Mouse (Mus musculus) brown adipose tissue, adult 24 weeks (tissue): ENCODE results near the gene Cbx1. TPM values are rescaled to one million over a fixed set of nuclear protein-coding genes. Genes with fewer than 3 reads are reported as not detected.
"Not testable (repeated sequence)": the region's sequence is repeated elsewhere in the genome, so short reads cannot be mapped to it uniquely, and the experiment has no call there.

Source experiments
- H3K27ac ChIP-seq: fragments of 200-500 bp; replicated peaks from 2 replicates; pipeline ENCODE4 v1.5.1; 2012; ENCODE audit warnings: low read depth, mild to moderate bottlenecking, low read length
- H3K4me1 ChIP-seq: fragments of 200-500 bp; 2 replicates; pipeline ENCODE4 v1.6.1; 2012; ENCODE audit warnings: low read length, mixed read lengths; ENCODE audit not compliant: control insufficient read depth, insufficient read depth, insufficient read length
- H3K4me3 ChIP-seq: fragments of 200-500 bp; 2 replicates; pipeline ENCODE4 v1.5.1; 2012; ENCODE audit warnings: low read depth, mild to moderate bottlenecking, low read length, moderate library complexity; ENCODE audit not compliant: insufficient read depth
- polyA plus RNA-seq: library from polyadenylated mRNA; stranded (reverse); fragments of >200 nt; gene quantifications from 2 replicates; pipeline ENCODE4 v1.2.4, GENCODE M21; 2012; ENCODE audit not compliant: missing spikeins, insufficient read depth, insufficient read length

Cbx1 gene
- polyA plus RNA-seq, 1 experiment = 24.3 TPM

DNA sequence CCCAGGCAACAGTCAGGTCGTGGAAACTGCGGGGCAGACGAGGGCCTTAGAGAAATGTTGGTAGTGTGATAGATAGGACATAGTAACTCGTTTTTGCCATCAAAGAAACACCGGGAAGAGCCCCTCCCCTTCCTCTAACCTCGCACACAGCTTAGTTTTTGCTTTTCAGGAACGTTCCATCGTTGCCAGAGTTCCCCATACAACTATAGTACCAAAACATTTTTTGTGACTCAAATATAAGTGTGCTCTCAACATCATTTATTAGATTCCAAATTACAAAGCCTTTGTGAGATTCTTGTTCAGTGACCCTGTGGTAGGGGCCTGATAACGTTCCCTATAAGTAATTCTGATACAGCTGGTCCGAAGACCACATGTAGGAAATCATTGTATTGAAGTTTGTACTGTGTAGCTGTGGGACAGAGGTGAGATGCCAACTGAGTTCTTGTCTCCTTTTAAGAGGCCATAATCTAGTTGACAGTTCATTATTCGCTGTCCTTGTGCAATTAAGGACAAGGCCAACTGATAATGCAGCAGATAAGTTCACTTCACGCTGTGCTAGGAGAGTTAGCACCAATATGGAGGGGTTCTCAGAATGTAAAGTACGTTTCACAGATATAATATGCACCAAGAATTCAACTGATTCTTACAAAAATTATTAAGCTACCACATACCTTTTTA lies 41.8 kb downstream of the Cbx1 start:
- peak overlapping the region; percentile 67 for H3K4me3 ChIP-seq
- H3K4me1 ChIP-seq = peaks cover 7% of the 10 kb centered on the region; the same call in 1 of the 2 replicates
- H3K27ac ChIP-seq = peak overlapping the region; percentile 83

DNA sequence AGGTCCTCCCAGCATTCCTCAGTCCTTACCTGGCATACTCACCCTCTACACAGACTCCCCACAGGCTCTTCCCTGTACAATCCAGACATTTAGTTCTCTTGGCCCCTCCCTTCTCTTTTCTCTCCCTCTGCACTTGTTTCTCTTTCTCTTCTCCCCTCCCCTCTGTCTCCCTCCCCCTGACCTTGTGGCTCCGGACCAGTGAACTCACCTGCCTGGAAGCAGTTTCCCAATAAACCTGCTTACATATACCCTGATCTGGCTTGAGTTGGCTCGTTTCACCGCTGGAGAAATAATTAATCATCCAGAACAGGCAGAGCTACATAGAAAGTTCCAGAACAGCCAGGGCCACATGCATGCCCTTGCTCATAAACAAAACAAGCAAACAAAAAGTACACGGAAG lies 42.6 kb downstream of the Cbx1 start:
- Histone ChIP-seq H3K4me1 (peaks cover 7% of the 10 kb centered on the region; the same call in 1 of the 2 replicates), H3K4me3 (no peak overlapping the region), H3K27ac (no peak overlapping the region)

DNA sequence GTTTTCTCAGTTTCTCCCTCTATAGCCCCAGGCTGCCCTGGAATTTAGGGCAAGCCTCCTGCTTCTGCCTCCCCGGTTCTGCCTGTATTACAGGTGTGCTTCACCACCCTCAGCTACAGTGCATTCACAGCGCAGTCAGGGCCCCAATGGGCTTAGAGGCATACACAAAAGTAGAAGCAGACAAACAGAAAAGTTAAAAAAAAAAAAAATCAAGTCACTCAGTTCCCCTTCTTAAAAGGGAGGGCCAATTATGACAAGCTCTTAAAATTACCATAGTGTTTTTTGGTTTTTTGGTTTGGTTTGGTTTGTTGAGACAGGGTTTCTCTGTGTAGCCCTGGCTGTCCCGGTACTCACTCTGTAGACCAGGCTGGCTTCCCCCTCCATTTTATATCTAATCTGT lies 43.6 kb downstream of the Cbx1 start:
- Histone ChIP-seq H3K4me3 (no peak overlapping the region), H3K27ac (no peak overlapping the region), H3K4me1 (0 out of 2 replicates have a peak, but pooled peaks cover under 1% of the 10 kb centered on the region)

DNA sequence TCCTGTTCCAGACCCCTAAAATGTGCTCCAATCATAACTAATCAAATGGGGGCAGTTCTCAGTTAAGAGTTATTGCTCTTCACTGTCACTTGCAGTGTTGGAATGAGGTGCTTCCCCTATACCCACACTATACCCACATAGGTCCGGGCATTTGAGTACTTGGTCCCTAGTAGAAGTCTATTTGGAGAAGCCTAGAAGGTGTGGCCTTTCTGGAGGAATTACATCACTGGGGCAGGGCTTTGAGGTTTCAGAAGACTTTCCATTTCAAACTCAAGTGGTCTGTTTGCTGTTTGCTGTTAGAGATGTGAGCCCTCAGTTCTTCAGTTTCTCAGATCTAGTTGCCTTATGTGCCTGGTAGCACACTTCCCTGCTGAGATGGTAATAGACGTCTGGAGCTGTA lies 44.0 kb downstream of the Cbx1 start:
- Histone ChIP-seq H3K4me3 (no peak overlapping the region), H3K4me1 (no peaks in the 10 kb centered on the region), H3K27ac (no peak overlapping the region)

DNA sequence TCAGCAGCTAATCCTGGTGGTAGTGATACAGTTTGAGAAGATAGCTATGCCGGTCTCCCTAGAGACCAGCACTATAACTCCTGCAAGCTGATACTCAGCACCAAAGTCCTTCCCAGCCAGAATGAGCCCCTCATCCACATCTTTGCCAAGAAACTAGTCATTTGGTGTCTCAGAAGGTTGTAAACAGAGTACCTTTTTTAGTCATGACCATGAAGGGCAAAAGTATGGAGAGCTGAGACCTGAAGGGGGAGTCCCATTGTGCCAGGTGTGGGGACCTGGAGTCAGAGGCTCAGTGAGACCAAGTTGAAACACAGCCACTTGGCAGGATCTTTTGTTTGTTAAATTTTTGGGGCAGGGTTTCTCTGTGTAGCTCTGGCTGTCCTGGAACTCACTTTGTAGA lies 45.2 kb downstream of the Cbx1 start:
- no peak overlapping the region for H3K27ac ChIP-seq
- no peaks in the 10 kb centered on the region for H3K4me1 ChIP-seq
- no peak overlapping the region for H3K4me3 ChIP-seq

DNA sequence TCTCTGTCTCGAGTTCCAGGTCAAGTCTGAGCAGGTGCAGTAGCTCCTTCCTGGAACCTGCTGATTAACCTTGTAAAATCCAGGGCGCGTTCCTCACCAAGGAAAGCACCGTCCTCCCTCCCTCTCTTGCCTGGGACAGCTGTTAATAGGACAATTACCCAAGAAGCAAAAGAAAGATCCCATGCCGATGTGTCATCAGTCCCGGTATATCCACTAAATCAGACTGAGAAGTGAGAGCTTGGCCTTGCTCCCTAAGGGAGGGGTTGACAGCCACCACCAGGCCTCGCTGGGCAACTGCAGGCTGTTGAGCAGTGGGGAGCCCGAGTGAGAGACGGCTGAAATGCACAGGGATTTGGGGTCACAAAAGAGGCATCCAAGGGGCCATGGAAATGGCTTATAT lies 48.4 kb downstream of the Cbx1 start:
- Histone ChIP-seq H3K4me1 (no peaks in the 10 kb centered on the region), H3K27ac (no peak overlapping the region), H3K4me3 (no peak overlapping the region)

DNA sequence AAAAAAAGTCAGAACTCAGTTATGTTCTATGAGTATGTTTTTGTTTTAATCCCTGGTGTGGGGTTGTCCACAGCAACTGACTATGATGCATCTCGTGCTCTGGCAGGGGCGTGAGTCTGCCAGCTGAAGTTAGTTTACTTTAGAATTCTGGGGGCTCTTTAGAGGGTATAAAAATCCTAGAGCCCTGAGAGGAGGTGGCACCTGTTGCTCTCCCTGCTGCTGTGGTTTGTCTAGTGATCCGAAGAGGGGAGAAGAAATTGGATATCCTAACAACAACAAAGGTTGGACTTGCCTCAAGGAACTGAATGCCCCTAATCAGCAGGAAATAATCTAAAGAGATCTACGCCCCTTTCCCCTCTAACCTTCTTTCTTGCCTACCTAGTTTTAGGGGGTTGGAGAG lies 49.4 kb downstream of the Cbx1 start:
- Histone ChIP-seq H3K4me3 (no peak overlapping the region), H3K4me1 (no peaks in the 10 kb centered on the region), H3K27ac (no peak overlapping the region)

DNA sequence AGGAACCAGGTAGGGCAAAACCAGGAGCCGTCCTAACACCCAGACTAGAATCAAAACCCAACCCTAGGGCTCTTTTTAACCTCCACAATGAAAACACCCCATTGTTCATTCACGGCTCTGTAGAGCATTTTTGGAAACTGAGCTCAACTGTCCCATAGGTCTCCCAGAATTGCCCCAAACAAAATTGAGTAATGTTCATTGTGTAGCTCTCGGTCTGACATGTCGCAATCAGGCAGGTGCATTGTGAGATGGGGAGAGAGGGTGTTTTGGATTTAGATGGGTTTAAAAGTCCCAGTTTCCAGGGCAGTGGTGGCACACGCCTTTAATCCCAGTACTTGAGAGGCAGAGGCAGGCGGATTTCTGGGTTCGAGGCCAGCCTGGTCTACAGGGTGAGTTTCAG lies 50.5 kb downstream of the Cbx1 start:
- H3K4me1 ChIP-seq = no peaks in the 10 kb centered on the region
- no peak overlapping the region for H3K4me3 ChIP-seq
- H3K27ac ChIP-seq = no peak overlapping the region

DNA sequence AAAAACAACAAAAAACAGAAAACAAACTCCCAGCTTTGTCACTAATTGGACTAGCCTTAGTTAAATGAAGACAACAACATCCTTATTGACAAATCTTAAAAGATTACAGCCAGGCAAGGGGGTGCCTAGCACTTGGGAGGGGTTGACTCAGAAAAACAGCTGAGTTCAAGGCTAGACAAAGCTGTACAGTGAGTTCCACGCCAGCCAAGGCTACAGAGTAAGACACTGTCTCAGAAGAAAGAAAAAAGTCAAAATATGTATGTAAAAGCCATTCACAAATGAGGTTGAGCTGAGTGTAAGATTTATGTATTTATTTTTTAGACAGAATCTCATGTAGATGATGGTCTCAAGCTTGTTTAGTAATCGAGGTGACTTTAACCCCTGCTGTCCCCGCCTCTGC lies 51.0 kb downstream of the Cbx1 start:
- H3K4me3 ChIP-seq = no peak overlapping the region
- no peaks in the 10 kb centered on the region for H3K4me1 ChIP-seq

DNA sequence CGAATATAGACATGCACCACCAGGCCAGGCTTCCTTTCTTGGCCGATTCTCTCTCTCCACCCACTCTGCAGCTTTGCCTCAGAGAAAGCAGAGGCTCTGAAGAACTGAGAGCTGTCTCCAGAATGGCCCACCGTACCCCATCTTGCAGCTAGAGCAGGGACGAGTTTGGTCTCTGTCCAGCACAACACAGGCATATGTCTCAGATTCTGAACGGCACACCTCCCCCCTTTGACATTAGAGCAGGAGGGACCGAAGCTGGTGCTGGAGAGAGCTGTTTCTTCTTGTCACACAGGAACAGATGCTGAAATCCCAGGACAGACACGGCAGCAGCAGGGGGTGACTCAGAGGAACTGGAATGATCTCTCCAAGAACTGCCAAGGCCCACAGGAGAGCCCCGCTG lies 51.4 kb downstream of the Cbx1 start:
- H3K4me1 ChIP-seq = no peaks in the 10 kb centered on the region
- no peak overlapping the region for H3K27ac ChIP-seq
- no peak overlapping the region for H3K4me3 ChIP-seq

More for the DNA sequence above, 51.0 kb downstream of the Cbx1 start:
- no peak overlapping the region for H3K27ac ChIP-seq

DNA sequence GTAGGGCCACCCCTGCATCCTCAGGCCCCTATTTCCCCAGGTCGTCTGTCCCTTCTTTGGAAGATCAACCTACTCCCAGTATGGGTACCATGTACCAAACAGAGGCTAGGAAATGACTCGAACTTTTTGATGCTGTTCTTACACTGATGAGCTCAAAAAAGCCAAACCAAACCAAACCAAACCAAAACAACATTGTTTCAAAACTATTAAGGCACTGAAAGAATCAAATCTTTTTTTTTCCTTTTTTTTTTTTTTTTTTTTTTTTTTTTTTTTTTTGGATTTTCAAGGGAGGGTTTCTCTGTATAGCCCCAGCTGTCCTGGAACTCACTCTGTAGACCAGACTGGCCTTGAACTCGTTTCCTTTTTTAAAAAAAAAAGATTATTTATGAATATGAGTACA lies 54.7 kb downstream of the Cbx1 start:
- Histone ChIP-seq H3K4me1 (no peaks in the 10 kb centered on the region), H3K27ac (no peak overlapping the region)

DNA sequence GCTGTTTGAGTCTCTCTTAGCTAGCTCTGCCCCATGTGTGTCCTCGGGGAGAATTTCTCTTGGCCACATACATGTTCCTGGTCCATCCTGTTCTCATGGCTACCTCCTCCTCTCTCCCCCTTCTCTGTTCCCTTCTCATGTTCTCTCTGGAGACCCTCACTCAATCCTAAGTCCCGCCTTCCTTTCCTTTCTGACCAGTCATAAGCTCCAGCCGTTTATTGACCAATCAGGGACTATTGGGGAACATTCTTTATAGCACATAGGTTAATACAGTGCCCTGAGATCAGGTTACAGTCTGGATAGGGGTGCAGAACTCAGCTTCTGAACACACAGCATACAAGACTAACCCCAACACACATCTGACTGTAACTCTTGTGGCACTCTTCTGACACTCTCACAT lies 58.3 kb downstream of the Cbx1 start:
- Histone ChIP-seq H3K4me1 (no peaks in the 10 kb centered on the region; the same call in 1 of the 2 replicates), H3K27ac (no peak overlapping the region), H3K4me3 (no peak overlapping the region)

More for the DNA sequence above, 54.7 kb downstream of the Cbx1 start:
- H3K4me3 ChIP-seq = no peak overlapping the region

DNA sequence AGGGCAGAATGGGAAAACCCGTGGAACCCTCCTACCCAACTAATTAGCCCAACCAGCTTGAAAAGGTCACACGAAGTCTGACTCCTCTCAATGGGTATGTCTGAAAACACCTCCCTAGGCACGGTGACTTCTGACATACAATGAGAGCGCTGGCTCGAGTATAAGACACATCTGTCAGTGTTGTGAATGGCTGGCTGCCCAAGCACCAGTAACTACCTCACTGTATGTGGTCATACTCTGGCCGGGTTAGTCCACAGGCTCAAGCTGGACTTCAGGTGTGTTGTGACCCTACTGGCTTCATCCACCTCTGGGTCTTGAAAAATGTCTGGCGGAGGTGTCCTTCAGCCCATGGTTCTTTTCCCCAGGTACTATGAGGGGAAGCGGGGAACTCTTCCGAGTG lies 59.8 kb downstream of the Cbx1 start:
- no peak overlapping the region for H3K4me3 ChIP-seq
- H3K4me1 ChIP-seq = no peaks in the 10 kb centered on the region; the same call in 1 of the 2 replicates
- no peak overlapping the region for H3K27ac ChIP-seq

DNA sequence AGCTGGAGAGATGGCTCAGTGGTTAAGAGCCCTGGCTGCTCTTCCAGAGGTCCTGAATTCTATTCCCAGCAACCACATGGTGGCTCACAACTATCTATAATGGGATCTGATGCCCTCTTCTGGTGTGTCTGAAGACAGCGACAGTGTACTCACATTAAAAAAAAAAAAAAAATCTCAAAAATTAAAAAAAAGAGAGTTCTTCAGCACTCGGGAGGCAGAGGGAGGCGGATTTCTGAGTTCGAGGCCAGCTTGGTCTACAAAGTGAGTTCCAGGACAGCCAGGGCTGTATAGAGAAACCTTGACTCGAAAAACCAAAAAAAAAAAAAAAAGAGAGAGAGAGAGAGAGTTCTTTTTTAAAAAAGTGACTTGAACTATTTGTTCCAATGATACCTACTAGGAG lies 60.2 kb downstream of the Cbx1 start:
- not testable (repeated sequence) for H3K27ac ChIP-seq, H3K4me1 ChIP-seq
- peak overlapping the region; percentile 65 for H3K4me3 ChIP-seq

DNA sequence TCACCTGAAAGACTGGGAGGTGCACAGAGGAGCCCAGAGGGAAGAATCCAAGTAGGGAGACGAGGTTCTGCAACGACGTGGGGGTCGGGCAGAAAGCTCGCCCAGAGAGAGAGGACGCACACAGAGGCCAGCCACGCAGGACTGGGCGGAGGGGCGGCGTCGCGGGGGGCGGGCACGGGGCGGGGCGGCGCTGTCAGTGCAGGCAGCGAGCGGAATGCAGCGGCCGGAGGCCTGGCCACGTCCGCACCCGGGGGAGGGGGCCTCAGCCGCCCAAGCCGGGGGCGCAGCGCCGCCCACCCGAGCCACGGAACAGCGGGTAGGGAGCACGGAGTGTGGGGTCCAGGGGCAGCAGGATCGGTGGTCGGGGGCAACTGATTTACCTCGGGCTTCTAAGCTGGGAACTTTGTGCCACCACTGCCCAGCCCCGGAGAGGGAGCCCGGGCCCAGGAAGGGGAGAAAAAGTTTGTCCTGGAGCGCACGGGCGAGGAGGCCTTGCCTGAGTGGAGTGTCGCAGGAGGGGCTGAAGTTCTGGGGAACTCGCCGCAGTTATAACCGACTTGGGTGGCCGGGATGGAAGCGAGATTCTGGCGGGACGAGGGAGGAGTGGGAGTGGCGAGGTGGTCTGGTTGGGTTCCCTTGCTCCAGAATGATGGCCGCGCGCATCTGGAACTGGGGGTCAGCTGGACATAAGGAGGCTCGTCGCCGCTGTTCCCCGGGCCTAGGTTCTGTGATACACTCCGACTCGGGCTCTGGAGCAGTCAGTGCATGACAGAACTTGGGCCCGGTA lies 60.9 kb downstream of the Cbx1 start, which contains the start of gene Copz2:
Copz2 (plus strand) TSS at position 190 of the 787 bp plus-strand sequence.
- Histone ChIP-seq H3K4me3 (peak within 1 kb of the TSS; percentile 84), H3K27ac (0 out of 2 replicates have a peak within 1 kb of the TSS, but pooled peaks have one; percentile 6)

DNA sequence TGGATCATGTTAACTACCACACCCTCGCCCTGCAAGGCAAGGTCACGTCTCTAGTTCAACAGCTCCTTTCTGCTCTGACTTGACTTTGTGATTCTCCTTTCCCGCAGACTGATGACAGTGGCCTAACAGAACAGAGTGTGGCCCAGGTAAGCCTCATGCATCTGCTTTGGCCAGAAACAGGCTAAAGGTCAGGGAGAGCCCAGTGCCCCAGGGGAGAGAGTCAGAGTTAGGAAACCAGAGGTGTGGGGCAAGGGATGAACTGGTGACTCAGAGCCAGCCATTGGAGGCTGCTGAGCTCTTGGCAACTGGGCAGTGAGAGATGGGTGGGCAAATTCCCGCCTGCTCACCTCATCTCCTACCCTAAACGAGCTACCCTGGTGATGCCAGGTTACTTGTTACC lies 68.5 kb downstream of the Cbx1 start:
- H3K27ac ChIP-seq = no peak overlapping the region
- peaks cover 7% of the 10 kb centered on the region for H3K4me1 ChIP-seq

More for the DNA sequence above, 60.9 kb downstream of the Cbx1 start, which contains the start of gene Copz2:
- H3K4me1 ChIP-seq = no peaks in the 10 kb centered on the region; the same call in 1 of the 2 replicates

More for the DNA sequence above, 68.5 kb downstream of the Cbx1 start:
- no peak overlapping the region for H3K4me3 ChIP-seq
